Mouse (Mus musculus) left cerebral cortex, postnatal 10 days (tissue): ENCODE measurements around the gene Clic6. TPM values are rescaled to one million over a fixed set of nuclear protein-coding genes. Genes with fewer than 3 reads are reported as not detected.

Experiments used
- DNase-seq, 2 experiments: peaks; one replicate each; pipeline ENCODE4 v3.0.0; 2021 to 2022; ENCODE audit warnings: low spot score in 2 of 2, mixed read lengths in 1 of 2; ENCODE audit errors: extremely low spot score in 1 of 2
- intact Hi-C: fragments of 180-260 bp; cut with DNase I; formaldehyde crosslinking; loops from one replicate; pipeline ENCODE4 v1.15.1; 2025
- total RNA-seq, 2 experiments: library from RNA; stranded (reverse); gene quantifications; 2 replicates each; pipeline ENCODE4 v1.2.3; 2021

Gene Clic6
- under 1 TPM; 0.53 to 0.77 TPM for total RNA-seq

DNA sequence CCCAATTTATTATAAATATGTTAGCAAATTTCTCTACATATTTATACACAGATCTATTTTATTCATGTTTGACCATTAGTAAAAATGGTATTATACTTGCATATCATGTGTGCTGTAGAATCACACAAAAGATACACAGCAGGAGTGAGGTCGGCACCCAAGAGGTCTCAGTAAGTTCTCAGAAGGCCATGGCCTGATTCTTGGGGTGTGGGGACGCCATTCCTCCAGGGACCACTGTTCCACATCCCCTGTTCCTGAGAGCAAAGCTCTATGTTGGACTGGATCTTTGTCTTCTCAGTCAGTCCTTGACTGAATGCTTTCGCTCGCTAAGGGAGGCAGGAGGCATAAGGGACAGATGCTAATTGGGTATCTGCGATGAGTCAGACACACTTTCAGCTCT is at the start of gene Clic6:
Gene Clic6, plus strand, starts transcription at position 301 of the 400 bp plus-strand sequence.
- intact Hi-C loops: no loop called here

DNA sequence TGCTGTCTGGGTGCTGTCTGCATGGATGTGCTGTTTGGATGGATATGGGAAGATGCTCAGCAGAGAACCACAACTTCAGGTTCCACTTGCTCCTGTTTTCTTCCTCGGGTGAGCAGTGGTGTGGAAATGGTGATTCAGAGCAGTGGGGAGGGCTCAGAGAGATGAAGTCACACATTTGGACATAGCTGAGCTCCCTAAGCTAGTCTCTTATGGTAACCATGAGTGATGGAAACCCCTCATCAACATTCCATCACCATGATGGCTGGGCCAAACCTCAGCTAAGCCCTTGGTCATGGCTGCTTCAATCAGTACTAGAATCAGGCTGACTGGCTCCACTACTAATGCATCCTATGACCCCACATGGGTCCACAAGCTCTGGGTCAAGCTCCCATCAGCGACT is 45.8 kb upstream of the Clic6 start:
- intact Hi-C loops: no loop called here
- no peak for DNase-seq

More for the DNA sequence above, at the start of gene Clic6:
- no peak for DNase-seq

DNA sequence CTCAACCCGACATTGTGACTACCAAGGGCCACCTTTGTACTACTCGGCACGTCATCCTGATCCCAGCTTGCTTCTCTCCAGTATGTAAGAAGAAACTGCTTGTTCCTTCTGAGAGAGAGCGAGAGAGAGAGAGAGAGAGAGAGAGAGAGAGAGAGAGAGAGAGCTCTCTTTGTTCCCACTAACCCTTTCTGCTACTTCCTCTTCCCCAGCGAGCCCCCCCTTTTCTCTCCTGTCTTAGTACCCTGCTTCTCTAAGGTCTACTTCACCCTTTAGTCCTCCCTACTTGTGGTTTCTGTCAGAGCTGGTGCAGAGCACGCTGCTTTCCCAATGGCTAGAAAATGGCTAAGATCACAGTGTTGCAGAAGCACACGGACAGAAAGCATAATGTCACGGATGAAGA is 45.3 kb upstream of the Clic6 start:
- intact Hi-C loops: no loop called here

DNA sequence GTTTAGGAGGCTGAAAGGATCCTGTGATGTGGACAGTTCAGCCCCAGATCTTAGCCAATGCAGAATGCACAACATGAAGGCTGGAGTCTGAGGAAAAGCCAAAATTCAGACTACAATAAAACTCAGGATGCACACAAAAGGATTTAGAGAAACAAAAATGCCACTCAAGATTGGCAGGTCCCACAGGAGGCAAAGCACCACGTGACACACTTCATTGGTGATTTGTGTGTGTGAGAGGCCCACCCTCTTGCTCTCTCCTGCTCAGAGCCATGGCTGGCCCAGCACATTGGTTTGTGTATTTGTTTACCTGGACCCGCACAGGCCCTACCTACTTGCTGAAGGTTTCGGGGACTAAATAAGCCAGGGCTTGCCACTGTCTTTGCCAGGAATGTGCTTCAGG is 44.3 kb upstream of the Clic6 start:
- intact Hi-C loops: no loop called here
- no peak for DNase-seq

More for the DNA sequence above, 45.3 kb upstream of the Clic6 start:
- no peak for DNase-seq

DNA sequence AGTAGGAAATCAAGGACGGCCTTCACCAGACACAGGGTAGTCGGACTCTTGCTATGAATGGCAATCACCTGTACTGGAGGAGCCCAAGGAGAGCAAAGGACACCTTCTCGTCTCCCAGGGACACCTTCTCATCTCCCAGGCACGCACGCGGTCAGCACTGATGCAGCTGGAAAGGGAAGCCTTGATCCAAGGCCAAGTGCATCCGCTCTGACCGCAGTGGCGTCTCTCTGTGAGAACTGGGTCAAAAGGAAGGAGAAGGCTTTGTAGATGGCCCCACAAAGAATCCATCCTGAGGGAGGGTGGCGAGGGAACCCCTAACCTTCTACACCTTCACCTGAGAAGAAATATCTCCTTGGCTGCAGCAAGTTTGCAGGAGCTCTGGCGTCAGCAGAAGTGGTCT is 43.4 kb upstream of the Clic6 start:
- intact Hi-C loops: no loop called here
- no peak for DNase-seq

DNA sequence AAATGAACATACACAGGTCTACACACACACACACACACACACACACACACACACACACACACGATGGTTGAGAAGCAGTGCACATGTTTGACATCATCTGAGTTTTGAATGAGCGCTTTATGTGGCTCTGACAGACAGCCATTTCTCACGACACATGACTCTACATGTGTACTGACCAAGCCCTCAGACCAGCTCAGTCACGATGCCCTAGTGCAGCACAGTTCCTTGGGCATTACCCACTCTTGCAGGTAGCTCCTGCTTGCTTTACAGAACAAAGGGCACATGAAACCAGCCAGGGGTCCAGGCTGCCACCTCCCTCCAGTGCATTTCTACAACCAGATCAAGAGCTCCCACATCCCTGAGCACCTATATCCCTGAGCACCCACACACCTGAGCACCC is 42.6 kb upstream of the Clic6 start:
- intact Hi-C loops: no loop called here

DNA sequence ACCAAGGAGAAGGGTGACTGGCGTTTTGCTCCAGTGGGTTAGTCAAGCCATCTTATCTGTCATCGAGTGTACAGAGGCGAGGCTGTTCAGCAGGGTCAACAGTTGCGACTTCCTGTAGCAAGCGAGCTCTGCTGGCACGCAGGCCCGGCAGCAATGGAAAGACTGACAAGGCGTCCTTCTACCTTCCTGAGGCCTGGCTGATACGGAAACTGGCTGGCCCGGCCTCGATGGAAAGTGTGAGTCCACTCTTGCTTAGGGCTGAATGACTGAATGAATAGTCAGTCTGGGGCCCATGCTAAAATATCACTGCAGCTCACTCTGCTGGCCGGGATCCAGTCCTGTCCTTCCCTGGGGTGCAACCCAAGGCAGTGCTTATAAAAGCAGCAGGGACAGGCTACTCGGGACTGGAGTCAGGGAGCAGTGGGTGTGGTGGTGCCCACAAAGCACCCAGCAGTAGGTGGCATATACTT is 41.9 kb upstream of the Clic6 start:
- no peak for DNase-seq
- intact Hi-C loops: no loop called here

More for the DNA sequence above, 42.6 kb upstream of the Clic6 start:
- DNase-seq: no peak

DNA sequence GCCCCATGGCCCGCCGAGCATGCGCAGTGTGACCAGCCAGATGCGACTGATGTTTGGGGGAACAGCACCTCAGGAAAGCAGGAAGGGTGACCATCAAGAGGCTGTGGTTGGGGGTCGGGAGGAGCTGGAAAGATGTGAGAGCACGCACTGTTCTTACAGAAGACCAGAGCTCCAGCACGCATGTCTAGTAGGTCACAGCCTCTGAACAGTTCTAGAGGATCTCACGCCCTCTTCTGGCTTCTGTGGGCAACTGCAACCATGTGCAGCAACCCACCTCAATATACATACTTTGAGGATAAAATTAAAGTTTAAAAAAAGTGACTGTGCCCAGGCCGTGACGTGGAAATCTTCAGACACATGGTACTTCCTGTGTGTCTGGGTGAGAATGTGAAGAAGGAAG is 40.2 kb upstream of the Clic6 start:
- no peak for DNase-seq
- intact Hi-C loops: no loop called here

DNA sequence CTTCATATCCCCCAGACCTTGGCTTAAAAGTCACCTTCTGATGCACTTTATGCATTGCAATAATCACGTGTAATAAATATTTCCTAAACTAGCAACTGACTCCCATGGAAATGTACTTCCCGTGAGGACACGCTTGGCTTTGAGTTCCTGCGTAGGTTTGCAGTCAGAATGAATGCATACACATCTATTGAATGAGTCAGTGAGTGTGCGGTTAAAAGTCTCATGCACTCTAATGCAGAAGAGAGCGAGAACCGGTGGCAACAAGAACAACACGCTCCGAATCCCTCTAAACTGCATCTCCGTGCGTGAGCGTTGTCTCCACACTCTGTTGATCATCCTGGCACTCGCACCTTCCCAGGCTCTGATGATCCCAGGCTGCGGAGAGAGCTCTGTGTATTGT is 36.5 kb upstream of the Clic6 start:
- no peak for DNase-seq
- intact Hi-C loops: no loop called here

DNA sequence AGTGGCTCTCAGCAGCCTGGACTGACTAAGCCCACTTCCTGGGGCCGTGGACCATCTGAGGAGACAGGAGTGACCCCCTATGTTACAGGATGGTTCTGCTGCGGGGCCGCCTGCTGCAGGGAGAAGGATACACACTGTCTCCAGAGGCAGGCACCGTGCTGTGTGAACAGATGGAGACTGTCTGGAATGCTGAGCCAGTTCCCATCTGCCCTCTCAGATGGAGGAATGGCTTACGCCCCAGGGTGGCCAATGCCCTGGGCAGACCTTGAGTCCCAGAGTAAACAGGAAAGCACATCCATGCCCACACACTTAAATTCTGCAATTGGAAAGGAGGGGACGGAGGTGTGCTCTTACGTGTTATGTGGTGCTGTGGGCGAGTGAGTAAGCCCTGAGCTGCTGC is 35.2 kb upstream of the Clic6 start:
- intact Hi-C loops: no loop called here
- no peak for DNase-seq

DNA sequence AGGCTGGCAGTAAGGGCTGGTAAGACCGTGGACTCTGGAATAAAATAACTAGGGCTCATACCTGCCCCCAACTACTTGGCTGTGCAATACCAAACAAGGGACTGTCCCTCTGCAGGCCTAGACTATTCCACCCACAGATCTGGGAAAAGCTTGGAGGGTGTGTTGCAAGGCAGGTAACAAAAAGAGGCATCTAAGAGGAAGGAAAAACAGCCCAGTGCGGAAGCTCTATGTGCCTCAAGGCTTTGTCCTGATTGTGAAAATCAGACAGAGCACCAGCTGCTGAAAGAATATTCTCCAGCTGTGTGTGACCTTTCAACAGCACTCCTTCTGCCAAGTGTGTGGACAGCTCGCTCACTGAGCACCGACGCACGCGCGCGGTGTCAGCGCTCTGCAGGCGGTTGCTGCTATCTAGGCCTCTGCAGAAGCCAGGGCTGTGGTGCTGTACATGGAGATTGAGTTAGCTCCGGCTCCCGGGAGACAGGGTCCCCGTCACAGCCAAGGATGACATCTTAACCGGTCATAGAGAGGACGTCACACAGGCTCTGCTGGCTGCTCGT is 33.9 kb upstream of the Clic6 start:
- intact Hi-C loops: no loop called here
- DNase-seq: no peak

DNA sequence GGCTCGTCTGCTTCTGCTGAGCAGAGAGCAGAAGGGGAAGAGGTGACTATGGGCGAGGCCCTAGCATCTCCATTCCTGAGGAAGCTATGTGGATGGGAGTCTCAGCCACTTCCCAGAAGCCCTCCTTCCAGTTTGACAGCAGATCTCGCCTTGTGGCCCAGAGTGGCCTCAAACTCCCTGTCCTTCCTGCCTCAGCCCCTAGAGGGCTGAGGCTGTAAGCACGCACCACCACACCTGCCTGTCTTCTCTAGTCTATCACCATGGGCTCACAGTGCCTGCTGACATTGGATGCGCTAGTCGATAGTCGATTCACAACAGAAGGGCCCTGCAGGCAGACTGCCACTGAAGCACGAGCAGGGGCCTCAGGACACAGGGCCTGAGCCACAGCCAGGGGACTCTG is 32.9 kb upstream of the Clic6 start:
- no peak for DNase-seq
- intact Hi-C loops: no loop called here

DNA sequence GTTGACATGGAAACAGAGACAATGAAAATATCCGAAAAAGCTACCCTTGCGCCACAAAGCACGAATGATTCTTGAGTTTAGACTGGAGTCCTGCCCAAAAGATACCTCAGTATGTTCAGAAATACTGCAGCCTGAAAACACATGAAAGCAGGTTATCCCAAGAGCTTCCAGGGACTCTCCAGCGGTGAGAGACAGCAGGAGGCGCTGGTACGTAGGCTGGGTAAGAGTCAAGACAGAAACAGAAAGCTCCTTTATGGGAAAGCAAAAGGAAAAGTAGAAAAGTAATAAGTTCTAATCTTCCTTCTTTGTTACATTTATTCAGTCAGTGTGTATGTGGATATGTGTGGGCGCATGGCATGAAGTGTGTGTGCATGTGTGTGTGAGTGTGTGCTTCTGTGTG is 31.5 kb upstream of the Clic6 start:
- intact Hi-C loops: no loop called here

DNA sequence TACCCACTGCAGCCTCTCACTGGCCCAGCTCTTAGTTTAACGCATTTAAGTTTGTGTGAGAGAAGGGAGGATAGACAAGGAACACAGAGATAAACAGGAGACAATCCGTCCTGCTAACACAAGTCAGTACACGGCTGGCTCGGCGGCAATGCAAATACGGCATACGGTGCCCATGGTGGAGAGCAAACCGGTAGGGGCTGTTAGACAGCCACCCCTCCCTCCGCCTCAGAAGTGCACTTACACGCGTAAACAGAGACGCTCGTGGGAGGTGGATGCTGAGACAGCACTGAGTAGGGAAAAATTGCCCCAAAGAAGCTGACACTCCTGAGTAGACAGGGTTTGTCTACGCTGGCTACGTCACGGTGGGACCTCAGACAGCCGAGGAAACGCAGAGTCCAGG is 31.0 kb upstream of the Clic6 start:
- no peak for DNase-seq
- intact Hi-C loops: no loop called here

More for the DNA sequence above, 31.5 kb upstream of the Clic6 start:
- DNase-seq: no peak

DNA sequence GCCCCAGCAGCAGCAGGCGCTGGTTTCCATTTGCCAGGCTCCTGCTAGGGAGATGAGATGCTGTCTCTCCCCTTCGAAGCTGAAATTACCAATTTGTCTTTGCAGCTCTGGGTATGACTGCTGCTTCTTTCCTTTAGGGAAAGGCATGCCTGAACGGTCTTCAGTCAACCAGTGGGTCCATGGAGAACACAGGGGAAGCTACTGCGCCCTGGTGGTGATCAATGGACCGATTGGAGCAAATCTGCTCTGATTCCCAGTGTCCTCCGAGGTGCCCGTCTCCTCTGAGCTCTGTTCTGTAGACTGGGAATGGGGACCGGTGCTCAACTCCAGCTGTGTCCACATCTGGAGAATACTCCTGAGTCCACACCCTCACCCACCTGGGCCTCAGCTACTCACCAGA is 30.0 kb upstream of the Clic6 start:
- no peak for DNase-seq
- intact Hi-C loops: loop anchor here (5.0 kb wide), 2 partner anchors 73 to 113 kb away; no protein-coding TSS in a partner anchor

DNA sequence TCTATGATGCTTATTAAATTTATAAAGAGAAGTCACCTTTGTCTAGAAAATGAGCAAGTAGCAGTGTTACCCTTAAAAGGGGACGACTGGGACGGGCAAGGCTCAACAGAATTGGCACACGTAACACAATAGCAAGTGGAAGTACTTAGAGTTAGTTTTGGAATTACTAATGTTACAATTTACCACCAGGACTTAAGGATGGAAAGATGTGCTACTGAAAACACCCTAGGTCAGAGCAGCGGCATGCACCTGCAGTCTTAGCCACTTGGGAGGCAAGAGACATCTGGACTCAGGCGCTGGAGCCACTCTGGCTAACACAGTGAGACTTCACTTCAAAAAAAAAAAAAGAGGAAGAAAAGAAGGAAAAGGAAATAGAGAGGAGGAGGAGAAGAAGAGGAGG is 29.6 kb upstream of the Clic6 start:
- intact Hi-C loops: loop anchor here (5.0 kb wide), 2 partner anchors 74 to 114 kb away; no protein-coding TSS in a partner anchor
- DNase-seq: no peak

DNA sequence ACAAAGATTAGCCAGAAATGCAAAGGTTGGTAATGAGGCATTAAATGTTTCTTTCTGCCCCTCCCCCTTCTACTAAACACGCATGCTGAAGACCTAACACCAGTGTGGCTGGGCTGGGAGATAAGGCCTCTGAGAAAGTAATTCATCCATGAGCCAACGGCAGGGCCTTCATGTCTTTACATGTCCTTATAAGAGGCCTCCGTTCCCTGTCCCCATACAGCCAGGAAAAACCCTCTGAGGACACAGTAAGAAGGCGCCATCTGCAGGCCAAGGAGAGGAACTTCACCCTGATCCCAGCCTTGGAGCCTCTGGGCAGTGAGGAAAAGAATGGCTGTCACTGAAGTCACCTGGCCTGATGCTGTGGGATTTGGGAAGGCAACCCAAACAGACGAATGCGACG is 27.9 kb upstream of the Clic6 start:
- intact Hi-C loops: loop anchor here (5.0 kb wide), 2 partner anchors 75 to 115 kb away; no protein-coding TSS in a partner anchor

DNA sequence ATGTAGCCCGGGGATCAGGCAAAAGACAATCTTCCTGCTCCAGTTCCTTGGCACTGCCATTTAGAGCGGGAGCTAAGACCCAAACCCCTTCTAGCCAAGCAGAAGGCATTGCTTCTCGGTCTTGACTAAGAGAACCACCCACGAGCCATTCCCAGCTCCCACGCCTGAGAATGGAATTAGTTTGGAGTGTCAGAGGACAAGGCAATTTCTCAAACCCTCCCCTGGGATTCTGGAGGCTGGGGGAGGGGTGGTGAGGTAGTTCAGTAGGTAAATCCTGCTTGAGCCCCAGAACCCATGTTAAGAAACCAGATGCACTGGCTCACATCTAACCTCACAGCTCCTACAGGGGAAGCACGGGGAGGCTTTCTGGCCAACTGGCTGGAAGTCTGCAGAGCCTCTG is 24.1 kb upstream of the Clic6 start:
- intact Hi-C loops: no loop called here
- no peak for DNase-seq

More for the DNA sequence above, 27.9 kb upstream of the Clic6 start:
- DNase-seq: peak; percentile 64 to 68

DNA sequence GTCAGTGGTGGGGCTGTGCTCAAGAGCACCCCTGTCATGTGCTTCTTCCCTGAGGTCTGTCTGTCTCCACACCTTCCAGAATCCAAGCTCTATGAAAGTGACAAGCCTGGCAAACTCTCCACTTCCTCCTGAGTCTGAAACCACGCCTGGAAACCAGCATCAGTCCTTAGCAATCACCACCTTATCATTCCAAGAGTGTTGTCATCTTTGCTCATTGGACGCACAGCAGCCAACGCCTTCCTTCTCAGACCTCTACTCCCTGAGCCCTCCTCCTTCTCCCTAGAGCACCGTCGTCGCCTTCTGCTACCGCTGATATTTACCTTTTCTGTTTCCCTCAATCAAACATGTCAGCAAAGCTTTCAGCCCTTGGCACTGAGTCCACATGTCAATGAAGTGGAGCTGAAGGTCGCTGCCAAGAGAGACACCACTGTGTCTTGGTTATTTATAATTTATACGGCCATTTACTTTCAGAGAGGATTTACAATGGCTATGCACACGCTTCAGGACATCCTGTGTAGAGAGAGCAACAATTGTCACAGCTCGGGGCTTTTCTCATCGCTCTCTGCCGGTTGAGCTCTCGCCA is 21.1 kb upstream of the Clic6 start:
- intact Hi-C loops: no loop called here
- no peak for DNase-seq

DNA sequence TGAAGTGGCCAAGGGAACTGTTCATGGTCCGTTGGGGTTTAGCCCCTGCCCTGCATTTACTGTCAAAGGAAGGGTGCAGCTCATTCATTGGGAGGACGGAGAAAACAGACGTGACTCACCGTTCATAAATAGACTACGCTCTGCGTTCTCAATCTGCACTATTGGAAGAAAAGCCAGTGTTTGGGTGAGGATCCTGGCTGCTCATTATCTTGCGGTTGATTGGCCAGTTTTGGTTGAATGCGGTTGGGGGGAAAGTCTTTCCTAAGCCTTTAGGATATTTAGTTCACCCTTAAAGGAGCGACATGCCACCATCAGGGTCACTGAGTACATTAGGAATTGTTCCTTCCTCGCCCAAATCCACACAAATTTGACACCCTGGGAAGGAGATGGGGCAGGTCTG is 20.3 kb upstream of the Clic6 start:
- intact Hi-C loops: no loop called here
- peak in 1 of 2 experiments; percentile 29 for DNase-seq
